Mouse (Mus musculus) C2C12 (cell line): ENCODE results near the gene Bmx.

Experiments
- CTCF ChIP-seq: IDR thresholded peaks from one replicate; pipeline ENCODE4 v1.5.1; 2011; ENCODE audit not compliant: control insufficient read depth, insufficient read depth, insufficient read length
- FOSL1 ChIP-seq: IDR thresholded peaks from one replicate; pipeline ENCODE4 v1.8.0; 2011; ENCODE audit warnings: mild to moderate bottlenecking, low read length; ENCODE audit not compliant: poor library complexity, insufficient read depth, severe bottlenecking
- MAX ChIP-seq: IDR thresholded peaks from one replicate; pipeline ENCODE4 v1.6.1; 2011; ENCODE audit warnings: mild to moderate bottlenecking, control low read depth
- MYOD1 ChIP-seq: IDR thresholded peaks from one replicate; pipeline ENCODE4 v1.6.1; 2011; ENCODE audit warnings: low read depth; ENCODE audit not compliant: control insufficient read depth, insufficient read length

- TF ChIP-seq CTCF (no peak), FOSL1 (no peak), MYOD1 (no peak), MAX (no peak)
Observed at GRCm38 (mm10) chrX:164258057-164258456, at the start of gene Bmx.
